28 mouse cellular contexts compared by ENCODE assay signal in genomic region chr2:152022022-152022421, GRCm38 (mm10). TPM values are rescaled to one million over a fixed set of nuclear protein-coding genes. Genes with fewer than 3 reads are reported as not detected.
DNase-seq lines count a peak whose midpoint lies in the region; ATAC-seq and TF ChIP-seq lines count a peak whose summit lies in the region.
"Had no signal": no experiment of that assay in that cellular context is flagged by ENCODE, and none has a peak within 500 bp of the region (broad histone marks: within the 10 kb centered on the region; RNA-seq: fewer than 3 reads in every experiment).

No protein-coding gene starts in this region.

- DNase-seq in midbrain, postnatal 0 days (ENCODE audit: low spot score) = no peak
- DNase-seq in midbrain, embryonic 10.5 days (ENCODE audit: low spot score) = no peak
- peak; percentile 59 for DNase-seq in MEL (ENCODE audit: low read depth, low spot score)
- no peak for DNase-seq in adrenal gland, postnatal 14 days
- DNase-seq in layer of hippocampus, adult 9-11 months = no peak
- DNase-seq: adrenal gland, postnatal 36 days; cerebellum, adult 9-10 months; kidney, adult 9 months; kidney, postnatal 25 days; liver; lung, adult 2 months; lung, postnatal 4 days; right cerebral cortex, adult 18-20 months; thymus, adult 18-20 months; thymus, postnatal 36 days had no signal

- TF ChIP-seq POLR2A in MEL (IDR thresholded peaks at IDR 0.05; ENCODE audit: control insufficient read depth in 1 of 2, insufficient read depth in 1 of 2, low read depth in 1 of 2, low read length in 2 of 2, poor library complexity in 1 of 2) = no peak

- ATAC-seq in intestine, postnatal 0 days = no peak
- no peak for ATAC-seq in intestine, embryonic 16.5 days
- no peak for ATAC-seq in midbrain, postnatal 0 days (ENCODE audit: low FRiP score)
- no peak for ATAC-seq in CD4-positive, CD25-positive, alpha-beta regulatory T cell, adult 4 months
- ATAC-seq: forebrain, embryonic 14.5 days; inflammation-experienced regulatory T-cells, adult 6 months; midbrain, embryonic 15.5 days had no signal

- H3K9me3 ChIP-seq in intestine, postnatal 0 days (ENCODE audit: control insufficient read depth) = no peaks in the 10 kb centered on the region
- H3K9me3 ChIP-seq in intestine, embryonic 16.5 days (ENCODE audit: control insufficient read depth, low read length) = no peaks in the 10 kb centered on the region
- H3K9me3 ChIP-seq in midbrain, postnatal 0 days (ENCODE audit: low read length) = no peaks in the 10 kb centered on the region
- H3K9me3 ChIP-seq in midbrain, embryonic 10.5 days (replicated peaks) = no peaks in the 10 kb centered on the region
- H3K9me3 ChIP-seq in MEL (replicated peaks; ENCODE audit: insufficient read depth, low read length) = no peaks in the 10 kb centered on the region
- H3K9me3 ChIP-seq: limb, embryonic 10.5 days; midbrain, embryonic 15.5 days; stomach, embryonic 15.5 days had no signal

- H3K27me3 ChIP-seq in intestine, postnatal 0 days (replicated peaks; ENCODE audit: control insufficient read depth, insufficient read depth, low read length) = no peaks in the 10 kb centered on the region; the same call in 1 of the 2 replicates
- H3K27me3 ChIP-seq in intestine, embryonic 16.5 days (replicated peaks; ENCODE audit: control insufficient read depth, insufficient read depth, low read length) = no peaks in the 10 kb centered on the region
- H3K27me3 ChIP-seq in midbrain, postnatal 0 days (ENCODE audit: insufficient read depth, low read length) = no peaks in the 10 kb centered on the region; the same call in 1 of the 2 replicates
- H3K27me3 ChIP-seq in midbrain, embryonic 10.5 days (ENCODE audit: low read depth, poor library complexity, severe bottlenecking) = peaks cover 3% of the 10 kb centered on the region; the same call in 1 of the 2 replicates
- H3K27me3 ChIP-seq in MEL (ENCODE audit: control insufficient read depth in 1 of 2, insufficient read depth in 2 of 2, low read length in 2 of 2) = 0 out of 4 replicates have a peak, but pooled peaks cover 0 to 1% of the 10 kb centered on the region in 2 experiments
- H3K27me3 ChIP-seq: midbrain, embryonic 15.5 days had no signal

- no peak for TF ChIP-seq EP300 in MEL (IDR thresholded peaks at IDR 0.05; ENCODE audit: low read depth in 1 of 2, low read length in 2 of 2)

- H3K4me3 ChIP-seq in intestine, postnatal 0 days (ENCODE audit: low read depth, low read length) = no peak overlapping the region
- no peak overlapping the region for H3K4me3 ChIP-seq in intestine, embryonic 16.5 days (ENCODE audit: low read length)
- no peak overlapping the region for H3K4me3 ChIP-seq in midbrain, postnatal 0 days (ENCODE audit: low read depth, low read length)
- no peak overlapping the region for H3K4me3 ChIP-seq in midbrain, embryonic 10.5 days
- H3K4me3 ChIP-seq in MEL (ENCODE audit: control insufficient read depth in 1 of 2, insufficient read depth in 1 of 2, low read depth in 2 of 2, low read length in 2 of 2) = no peak overlapping the region
- H3K4me3 ChIP-seq: limb, embryonic 10.5 days; midbrain, embryonic 15.5 days; stomach, embryonic 15.5 days had no signal

- no peaks in the 10 kb centered on the region for H3K36me3 ChIP-seq in intestine, postnatal 0 days (ENCODE audit: control insufficient read depth, insufficient read depth)
- no peaks in the 10 kb centered on the region for H3K36me3 ChIP-seq in intestine, embryonic 16.5 days (ENCODE audit: control insufficient read depth, insufficient read depth, low read length)
- no peaks in the 10 kb centered on the region for H3K36me3 ChIP-seq in midbrain, postnatal 0 days (ENCODE audit: insufficient read depth, low read length)
- H3K36me3 ChIP-seq in midbrain, embryonic 10.5 days = no peaks in the 10 kb centered on the region
- H3K36me3 ChIP-seq in MEL (ENCODE audit: control insufficient read depth in 1 of 2, insufficient read depth in 2 of 2, low read length in 2 of 2) = no peaks in the 10 kb centered on the region
- H3K36me3 ChIP-seq: limb, embryonic 10.5 days; midbrain, embryonic 15.5 days; stomach, embryonic 15.5 days had no signal

- H3K4me1 ChIP-seq in intestine, postnatal 0 days (replicated peaks; ENCODE audit: control insufficient read depth, insufficient read depth, low read length) = no peaks in the 10 kb centered on the region
- H3K4me1 ChIP-seq in intestine, embryonic 16.5 days (ENCODE audit: control insufficient read depth, insufficient read depth, low read length) = no peaks in the 10 kb centered on the region
- no peaks in the 10 kb centered on the region for H3K4me1 ChIP-seq in midbrain, postnatal 0 days (ENCODE audit: insufficient read depth, low read length)
- peaks cover 10% of the 10 kb centered on the region for H3K4me1 ChIP-seq in midbrain, embryonic 10.5 days
- H3K4me1 ChIP-seq in MEL (ENCODE audit: control insufficient read depth in 1 of 2, insufficient read depth in 2 of 2, low read length in 2 of 2) = no peaks in the 10 kb centered on the region
- H3K4me1 ChIP-seq: limb, embryonic 10.5 days; stomach, embryonic 15.5 days had no signal

- H3K27ac ChIP-seq in intestine, postnatal 0 days (ENCODE audit: low read depth, low read length) = no peak overlapping the region
- no peak overlapping the region for H3K27ac ChIP-seq in intestine, embryonic 16.5 days (ENCODE audit: low read length)
- H3K27ac ChIP-seq in midbrain, postnatal 0 days (ENCODE audit: low read depth, low read length) = no peak overlapping the region
- no peak overlapping the region for H3K27ac ChIP-seq in midbrain, embryonic 10.5 days (replicated peaks)
- H3K27ac ChIP-seq in MEL (ENCODE audit: control insufficient read depth, low read depth, low read length) = no peak overlapping the region
- H3K27ac ChIP-seq: limb, embryonic 10.5 days; midbrain, embryonic 15.5 days; stomach, embryonic 15.5 days had no signal

- H3K4me2 ChIP-seq in intestine, postnatal 0 days (replicated peaks; ENCODE audit: low read depth) = no peak overlapping the region
- H3K4me2 ChIP-seq in intestine, embryonic 16.5 days (ENCODE audit: low read depth, low read length) = no peak overlapping the region
- H3K4me2 ChIP-seq in midbrain, postnatal 0 days (ENCODE audit: low read depth, low read length, poor library complexity, severe bottlenecking) = no peak overlapping the region
- H3K4me2 ChIP-seq: heart, embryonic 11.5 days; midbrain, embryonic 15.5 days; stomach, embryonic 15.5 days had no signal

- no peak overlapping the region for H3K9ac ChIP-seq in intestine, postnatal 0 days (ENCODE audit: low read depth, low read length)
- no peak overlapping the region for H3K9ac ChIP-seq in intestine, embryonic 16.5 days (ENCODE audit: low read depth, low read length)
- H3K9ac ChIP-seq in midbrain, postnatal 0 days (replicated peaks; ENCODE audit: low read length, poor library complexity, severe bottlenecking) = no peak overlapping the region
- no peak overlapping the region for H3K9ac ChIP-seq in MEL (ENCODE audit: control insufficient read depth, low read depth, low read length, poor library complexity, severe bottlenecking)
- H3K9ac ChIP-seq: midbrain, embryonic 15.5 days; stomach, embryonic 15.5 days had no signal

- H3K79me2 ChIP-seq in MEL (ENCODE audit: control insufficient read depth, insufficient read depth, low read length, poor library complexity) = no peaks in the 10 kb centered on the region

- TF ChIP-seq CTCF in intestine, postnatal 0 days (IDR thresholded peaks at IDR 0.05; ENCODE audit: low read depth) = peak; percentile 26; the same call in 1 of the 2 replicates
- TF ChIP-seq CTCF in midbrain, postnatal 0 days (IDR thresholded peaks at IDR 0.05) = peak; percentile 38; the same call in 1 of the 2 replicates
- TF ChIP-seq CTCF in MEL (IDR thresholded peaks at IDR 0.05 in 2 of 3, conservative IDR thresholded peaks at IDR 0.05 in 1 of 3; ENCODE audit: control insufficient read depth in 1 of 3, insufficient read depth in 1 of 3, low read depth in 2 of 3, low read length in 3 of 3, poor library complexity in 1 of 3, severe bottlenecking in 1 of 3) = peak; percentile 21 to 58 (median 34); a peak in 5 of 6 replicates

- TF ChIP-seq RAD21 in MEL (IDR thresholded peaks at IDR 0.05; ENCODE audit: low read depth, low read length) = peak; percentile 41

RNA-seq across cellular contexts. Expression of gene Slc52a3, which starts 25.7 kb away (rescaled TPM):
- polyA plus RNA-seq in intestine, postnatal 0 days (2015; fragmentation: Nextera tagmentation; extraction: Ambion mirVana) = 15.7 and 15.8 TPM in 2 replicates
- polyA plus RNA-seq in intestine, embryonic 16.5 days (2015; fragmentation: Nextera tagmentation; extraction: Ambion mirVana) = 6.9 and 7.0 TPM in 2 replicates
- total RNA-seq in midbrain, postnatal 0 days (2014; rRNA removed) = 2.6 and 3.5 TPM in 2 replicates
- 2.2 and 2.6 TPM in 2 replicates for polyA plus RNA-seq in midbrain, postnatal 0 days (2015; fragmentation: Nextera tagmentation; extraction: Ambion mirVana)
- 0.81 and 0.87 TPM in 2 replicates for polyA plus RNA-seq in midbrain, embryonic 10.5 days (2016; fragmentation: Nextera tagmentation; extraction: Ambion mirVana)
- 11.1 and 14.8 TPM in 2 replicates for total RNA-seq in MEL (2012; rRNA removed)
- polyA plus RNA-seq in MEL (2012; ENCODE audit: insufficient read depth in 1 of 2, insufficient read length in 2 of 2, low read depth in 1 of 2, low replicate concordance in 2 of 2, missing spikeins in 1 of 2) = 10 to 100 TPM in 1 of 2 experiments, not detected in 1; 17.0 TPM
- total RNA-seq in adrenal gland, postnatal 14 days (2021) = 1.6 and 2.4 TPM in 2 replicates
- polyA plus RNA-seq in CD4-positive, CD25-positive, alpha-beta regulatory T cell, adult 4 months (2017; shearing (Covaris generic)) = 10 to 100 TPM in 1 of 2 experiments, 1 to 10 TPM in 1; 8.6 to 16.0 TPM
- total RNA-seq: granulocyte monocyte progenitor cell, adult 5-6 weeks had no signal

RNA-seq across cellular contexts. Expression of gene Fam110a, which starts 42.0 kb away (rescaled TPM):
- polyA plus RNA-seq in intestine, postnatal 0 days (2015; fragmentation: Nextera tagmentation; extraction: Ambion mirVana) = 14.5 and 14.9 TPM in 2 replicates
- polyA plus RNA-seq in intestine, embryonic 16.5 days (2015; fragmentation: Nextera tagmentation; extraction: Ambion mirVana) = 25.7 and 25.9 TPM in 2 replicates
- total RNA-seq in midbrain, postnatal 0 days (2014; rRNA removed) = 25.9 and 28.7 TPM in 2 replicates
- polyA plus RNA-seq in midbrain, postnatal 0 days (2015; fragmentation: Nextera tagmentation; extraction: Ambion mirVana) = 36.1 and 43.5 TPM in 2 replicates
- polyA plus RNA-seq in midbrain, embryonic 10.5 days (2016; fragmentation: Nextera tagmentation; extraction: Ambion mirVana) = 79.8 and 108 TPM in 2 replicates
- 5.7 TPM in 2 replicates for total RNA-seq in MEL (2012; rRNA removed)
- polyA plus RNA-seq in MEL (2012; ENCODE audit: insufficient read depth in 1 of 2, insufficient read length in 2 of 2, low read depth in 1 of 2, low replicate concordance in 2 of 2, missing spikeins in 1 of 2) = 10 to 100 TPM in 1 of 2 experiments, not detected in 1; 10.8 TPM
- total RNA-seq in adrenal gland, postnatal 14 days (2021) = 8.2 and 8.5 TPM in 2 replicates
- 10 to 100 TPM; 16.2 to 31.3 TPM for polyA plus RNA-seq in CD4-positive, CD25-positive, alpha-beta regulatory T cell, adult 4 months (2017; shearing (Covaris generic))

RNA-seq across cellular contexts. Expression of gene Scrt2, which starts 59.3 kb away (rescaled TPM):
- polyA plus RNA-seq in intestine, postnatal 0 days (2015; fragmentation: Nextera tagmentation; extraction: Ambion mirVana) = not detected in 2 replicates
- not detected in 2 replicates for polyA plus RNA-seq in intestine, embryonic 16.5 days (2015; fragmentation: Nextera tagmentation; extraction: Ambion mirVana)
- 6.7 and 10.8 TPM in 2 replicates for total RNA-seq in midbrain, postnatal 0 days (2014; rRNA removed)
- polyA plus RNA-seq in midbrain, postnatal 0 days (2015; fragmentation: Nextera tagmentation; extraction: Ambion mirVana) = 2.2 and 2.3 TPM in 2 replicates
- polyA plus RNA-seq in midbrain, embryonic 10.5 days (2016; fragmentation: Nextera tagmentation; extraction: Ambion mirVana) = 2.2 and 4.7 TPM in 2 replicates
- total RNA-seq in MEL (2012; rRNA removed) = not detected in 2 replicates
- not detected for polyA plus RNA-seq in MEL (2012; ENCODE audit: insufficient read depth in 1 of 2, insufficient read length in 2 of 2, low read depth in 1 of 2, low replicate concordance in 2 of 2, missing spikeins in 1 of 2)
- 0.30 and 0.33 TPM in 2 replicates for total RNA-seq in adrenal gland, postnatal 14 days (2021)
- polyA plus RNA-seq in CD4-positive, CD25-positive, alpha-beta regulatory T cell, adult 4 months (2017; shearing (Covaris generic)) = not detected
- total RNA-seq: gastrocnemius, adult 8-10 months; granulocyte monocyte progenitor cell, adult 5-6 weeks; megakaryocyte-erythroid progenitor cell, adult 5-6 weeks had no signal
- polyA plus RNA-seq: heart, postnatal 0 days; inflammation-experienced regulatory T-cells, adult 6 months; limb, embryonic 10.5 days; lung, adult 2 months had no signal
